Mouse (Mus musculus) neural tube, embryonic 10.5 days (tissue): ENCODE measurements around the gene Fam19a5.

Experiments
- DNase-seq: peaks from one replicate; pipeline ENCODE4 v3.0.0-alpha.2; 2017; ENCODE audit warnings: low spot score; ENCODE audit errors: extremely low spot score

Fam19a5 gene

GRCm38 (mm10) chr15:87661954-87662353, 117.9 kb downstream of the Fam19a5 start:
- DNase-seq: no peak

- no peak for DNase-seq
Observed at GRCm38 (mm10) chr15:87666041-87666750, 122.1 kb downstream of the Fam19a5 start.

GRCm38 (mm10) chr15:87667416-87667815, 123.3 kb downstream of the Fam19a5 start:
- no peak for DNase-seq

GRCm38 (mm10) chr15:87668112-87668511, 124.0 kb downstream of the Fam19a5 start:
- DNase-seq: no peak

DNA sequence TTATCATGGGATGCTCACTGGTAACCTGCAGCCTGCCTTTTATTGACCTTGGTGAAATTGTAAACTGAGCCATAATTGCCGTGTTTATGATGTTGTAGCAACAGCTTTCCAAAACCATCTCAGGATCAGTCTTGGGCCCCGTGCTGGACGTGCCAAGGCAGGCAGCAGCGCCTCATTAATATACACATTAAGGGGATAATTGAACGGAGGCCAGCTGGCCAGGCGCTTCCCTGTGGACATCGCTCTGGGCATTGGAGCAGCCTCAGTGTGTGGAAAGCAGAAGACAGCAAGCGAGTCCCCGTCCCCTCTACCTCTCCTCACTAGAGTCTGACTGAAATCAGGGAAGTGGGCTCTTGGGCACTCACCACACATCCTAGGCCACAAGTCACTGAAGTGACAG, 127.8 kb downstream of the Fam19a5 start:
- no peak for DNase-seq

GRCm38 (mm10) chr15:87678711-87679110, 134.6 kb downstream of the Fam19a5 start:
- no peak for DNase-seq

DNA sequence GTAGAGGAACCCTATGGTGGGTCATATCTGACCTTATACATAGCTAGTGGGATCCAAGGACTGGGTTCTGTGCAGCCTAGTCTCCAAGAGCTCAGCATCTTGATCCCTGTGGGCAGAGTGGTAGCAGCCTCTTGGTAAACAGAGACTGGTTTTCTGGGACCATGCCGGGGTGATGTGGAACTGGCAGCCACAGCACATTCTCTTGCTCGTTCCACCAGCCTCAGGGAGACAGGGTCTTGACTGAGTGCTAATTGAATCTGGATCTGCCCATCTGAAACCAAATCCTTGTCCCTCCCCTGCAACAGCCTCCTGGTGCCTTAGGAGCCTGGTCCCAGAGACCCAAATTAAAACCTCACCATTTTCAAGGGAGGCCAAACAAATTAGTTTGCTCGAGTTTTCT, 138.3 kb downstream of the Fam19a5 start:
- DNase-seq: no peak

DNA sequence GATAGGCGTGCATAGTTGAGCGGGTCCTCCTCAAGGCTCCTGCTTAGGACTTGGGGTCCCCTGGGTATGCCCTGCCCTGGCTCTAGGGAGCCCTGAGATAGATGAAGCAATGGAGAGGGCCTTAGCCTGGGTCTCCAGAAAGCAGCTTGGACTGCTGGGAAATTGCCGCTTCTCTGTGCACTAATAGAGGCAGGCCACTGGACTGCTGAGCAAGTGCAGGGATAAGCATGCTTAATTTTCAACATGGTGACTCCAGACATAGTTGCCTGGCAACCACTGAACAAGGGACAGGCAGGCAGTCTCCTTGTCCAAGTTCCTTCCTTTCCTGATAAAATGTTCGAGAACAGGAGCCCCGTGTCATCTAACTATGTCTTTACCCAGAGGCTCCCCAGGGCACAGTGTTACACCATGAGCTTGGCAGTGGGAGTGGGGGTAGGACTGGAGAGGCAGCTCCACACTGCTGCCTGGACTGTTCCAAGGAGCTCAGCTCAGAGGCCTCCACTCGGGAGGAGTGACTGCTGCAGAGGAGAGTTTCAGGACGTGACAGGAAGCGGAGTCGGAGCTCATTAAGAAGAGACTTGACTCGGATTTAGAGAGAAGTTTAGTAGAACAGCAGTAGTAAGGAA, 142.4 kb downstream of the Fam19a5 start:
- no peak for DNase-seq

DNA sequence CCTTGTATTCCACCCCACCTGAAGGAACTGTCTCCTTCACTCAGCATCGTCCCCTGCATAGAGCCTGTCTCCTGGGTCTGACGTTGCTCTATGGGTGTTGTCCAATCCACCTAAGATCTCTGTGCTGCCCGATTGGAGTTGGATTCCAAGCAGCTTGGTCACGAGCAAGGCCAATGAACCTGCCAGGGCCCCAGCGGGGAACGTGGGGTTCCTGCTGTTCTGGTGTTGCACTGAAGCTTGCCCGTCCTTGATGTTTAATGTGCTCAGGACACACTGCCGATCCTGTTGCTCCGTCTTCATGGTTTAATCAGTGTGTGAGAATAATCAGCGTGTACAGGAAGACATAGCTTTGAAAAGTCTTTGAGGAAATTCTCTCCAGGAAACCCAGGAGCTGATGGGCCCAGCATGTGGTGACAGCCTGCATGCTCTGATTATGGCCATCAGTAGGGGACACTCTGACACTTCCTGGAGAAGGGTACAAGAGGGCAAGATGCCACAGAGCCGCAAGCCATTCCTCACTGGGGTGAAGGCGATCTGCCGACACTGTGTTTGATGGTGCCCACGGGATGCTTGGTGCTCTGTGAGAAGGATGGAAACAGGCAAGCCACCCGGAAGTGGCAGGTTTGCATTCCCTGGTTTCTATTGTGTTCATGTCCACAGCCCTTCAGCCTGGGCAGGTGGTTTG, 147.3 kb downstream of the Fam19a5 start:
- DNase-seq: no peak

- DNase-seq: no peak
Observed at GRCm38 (mm10) chr15:87691958-87692357, 147.9 kb downstream of the Fam19a5 start.

GRCm38 (mm10) chr15:87692394-87692793, 148.3 kb downstream of the Fam19a5 start:
- DNase-seq: no peak

DNA sequence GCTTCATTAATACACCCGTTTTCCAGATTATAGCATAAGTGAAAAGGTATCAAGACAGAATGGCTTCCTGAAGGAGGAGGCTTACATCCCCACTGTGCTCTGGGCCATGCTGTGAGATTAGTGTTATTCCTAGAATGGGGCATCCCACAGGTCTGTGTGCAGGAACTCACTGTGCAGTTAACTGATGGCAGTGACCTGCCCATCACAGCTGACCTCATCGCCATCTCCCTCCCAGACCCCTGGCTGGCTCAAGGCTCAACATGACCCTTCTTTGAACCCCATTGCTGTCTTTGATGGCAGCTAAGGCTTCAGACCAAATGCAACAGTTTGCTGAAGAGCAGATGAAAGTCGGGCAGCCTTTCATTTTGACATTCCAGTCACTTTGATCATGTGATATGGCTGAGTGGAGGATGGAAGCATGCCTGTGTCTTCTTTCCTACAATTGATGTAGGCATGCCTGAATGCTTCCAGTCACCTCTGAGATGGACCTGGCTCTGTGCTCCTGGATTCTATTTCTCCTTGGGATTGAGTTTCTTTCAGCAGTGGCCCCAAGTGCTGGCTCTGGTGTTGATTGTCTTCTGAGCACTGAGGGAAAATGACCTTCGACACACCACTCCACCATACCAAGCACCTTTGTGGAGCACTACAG, 148.9 kb downstream of the Fam19a5 start:
- no peak for DNase-seq

- DNase-seq: no peak
Observed at GRCm38 (mm10) chr15:87697433-87697996, 153.4 kb downstream of the Fam19a5 start.

- DNase-seq: no peak
Observed at GRCm38 (mm10) chr15:87698562-87699320, 154.6 kb downstream of the Fam19a5 start.

- DNase-seq: no peak
Observed at GRCm38 (mm10) chr15:87702821-87703220, 158.7 kb downstream of the Fam19a5 start.

- no peak for DNase-seq
Observed at GRCm38 (mm10) chr15:87703334-87703733, 159.2 kb downstream of the Fam19a5 start.

GRCm38 (mm10) chr15:87711790-87712189, 167.7 kb downstream of the Fam19a5 start:
- no peak for DNase-seq

DNA sequence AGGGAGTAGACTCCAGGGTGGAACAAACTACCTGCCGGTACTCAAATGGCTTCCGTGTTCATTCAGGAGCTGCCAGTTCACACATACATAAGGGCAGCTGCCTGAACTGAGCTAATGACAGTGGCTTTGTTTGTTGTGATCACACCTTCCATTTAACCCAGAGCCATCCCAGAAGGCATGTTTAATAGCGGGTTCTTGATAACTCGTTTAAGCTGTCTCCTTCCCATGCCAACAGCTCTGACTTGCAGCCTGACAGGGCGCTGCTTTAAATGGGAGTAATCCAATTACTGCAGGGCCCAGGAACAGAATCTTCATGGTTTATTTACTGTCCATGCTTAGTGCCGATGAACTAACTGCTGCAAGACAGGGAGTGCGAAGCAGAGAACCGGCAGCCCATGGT, 168.1 kb downstream of the Fam19a5 start:
- DNase-seq: no peak

DNA sequence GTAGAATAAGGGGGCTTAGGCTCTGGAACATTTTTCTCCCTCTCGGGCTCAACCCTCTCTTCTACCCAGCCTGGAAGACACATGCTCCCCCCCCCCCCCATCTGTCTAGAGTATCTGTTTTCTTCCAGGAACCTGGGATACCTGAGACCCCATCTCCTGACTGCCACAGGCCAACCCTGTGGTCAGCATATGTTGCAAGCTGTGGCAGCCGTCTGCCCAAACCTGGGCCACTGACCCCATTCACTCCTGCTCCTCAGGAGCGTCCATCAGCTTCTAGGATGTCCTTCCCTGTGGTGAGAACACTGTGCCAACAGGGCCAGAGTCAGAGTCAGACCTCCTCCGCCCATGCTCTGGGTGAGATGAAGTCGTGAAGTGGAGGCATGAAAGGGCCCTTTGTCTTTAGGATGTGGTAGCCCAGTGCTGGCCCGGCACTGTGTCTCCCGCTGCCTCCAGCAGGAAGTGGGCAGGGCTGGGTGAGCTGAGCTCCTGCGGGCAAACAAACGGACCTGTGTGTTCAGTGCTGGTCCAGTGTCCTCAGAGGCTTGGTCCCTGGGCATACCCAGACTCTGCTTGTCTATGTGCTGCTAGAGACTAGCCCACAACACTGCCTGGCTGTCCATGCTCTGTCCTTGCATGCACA, 171.1 kb downstream of the Fam19a5 start:
- DNase-seq: no peak

DNA sequence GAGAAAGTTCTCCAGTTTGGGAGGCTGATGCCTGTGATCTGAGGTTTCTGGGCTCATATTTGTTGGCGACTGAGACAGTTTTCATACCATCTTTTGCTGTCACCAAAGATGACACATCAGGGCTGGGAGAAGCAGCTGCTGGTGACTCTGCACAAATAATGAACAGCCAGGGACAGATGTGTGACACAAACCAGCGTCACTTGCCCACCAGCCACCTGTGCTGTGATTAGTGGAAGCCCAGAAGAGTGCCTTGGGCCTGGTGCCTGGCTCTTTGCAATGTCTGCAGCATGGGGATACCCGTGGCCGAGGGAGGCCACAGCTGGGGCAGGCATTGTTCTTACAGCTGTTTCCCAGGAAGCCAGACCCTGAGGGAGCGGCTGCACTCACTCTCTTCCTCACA, 173.0 kb downstream of the Fam19a5 start:
- DNase-seq: no peak
